Mouse (Mus musculus) C2C12 (cell line): ENCODE data around the gene Tecpr2. TPM values are rescaled to one million over a fixed set of nuclear protein-coding genes. Genes with fewer than 3 reads are reported as not detected.

Experiments used
- H3K27me3 ChIP-seq: one replicate; pipeline ENCODE4 v1.6.1; 2011; ENCODE audit not compliant: control insufficient read depth, insufficient read depth, insufficient read length
- H3K36me3 ChIP-seq: one replicate; pipeline ENCODE4 v1.6.1; 2011; ENCODE audit not compliant: control insufficient read depth, insufficient read depth
- H3K4me3 ChIP-seq: one replicate; pipeline ENCODE4 v1.5.1; 2011; ENCODE audit warnings: mild to moderate bottlenecking, control low read depth; ENCODE audit not compliant: poor library complexity, insufficient read depth, severe bottlenecking
- H3K79me2 ChIP-seq: one replicate; pipeline ENCODE4 v1.6.1; 2011; ENCODE audit not compliant: control insufficient read depth, insufficient read depth
- H3K79me3 ChIP-seq: one replicate; pipeline ENCODE4 v1.6.1; 2011; ENCODE audit warnings: low read depth, control low read depth
- H3ac ChIP-seq: one replicate; pipeline ENCODE3; 2011; ENCODE audit warnings: low read depth; ENCODE audit not compliant: control insufficient read depth, insufficient read length
- CEBPB ChIP-seq: IDR thresholded peaks from one replicate; pipeline ENCODE4 v1.6.1; 2011; ENCODE audit warnings: low read depth, mild to moderate bottlenecking, control low read depth, moderate library complexity
- CTCF ChIP-seq: IDR thresholded peaks from one replicate; pipeline ENCODE4 v1.5.1; 2011; ENCODE audit not compliant: control insufficient read depth, insufficient read depth, insufficient read length
- FOSL1 ChIP-seq: IDR thresholded peaks from one replicate; pipeline ENCODE4 v1.8.0; 2011; ENCODE audit warnings: mild to moderate bottlenecking, low read length; ENCODE audit not compliant: poor library complexity, insufficient read depth, severe bottlenecking
- MAX ChIP-seq: IDR thresholded peaks from one replicate; pipeline ENCODE4 v1.6.1; 2011; ENCODE audit warnings: mild to moderate bottlenecking, control low read depth
- MYOD1 ChIP-seq: IDR thresholded peaks from one replicate; pipeline ENCODE4 v1.6.1; 2011; ENCODE audit warnings: low read depth; ENCODE audit not compliant: control insufficient read depth, insufficient read length
- MYOG ChIP-seq: IDR thresholded peaks from one replicate; pipeline ENCODE4 v1.6.1; 2011; ENCODE audit not compliant: control insufficient read depth, insufficient read length; ENCODE audit errors: extremely low read depth
- USF1 ChIP-seq: IDR thresholded peaks from one replicate; pipeline ENCODE4 v1.6.1; 2011; ENCODE audit warnings: low read depth, mild to moderate bottlenecking, control low read depth, moderate library complexity
- polyA plus RNA-seq: library from polyadenylated mRNA; unstranded; fragments of >200 nt; fragmentation: generic; extraction: Trizol; gene quantifications from one replicate; pipeline ENCODE4 v1.2.1, GENCODE M21; 2012; ENCODE audit warnings: missing spikeins

The Tecpr2 gene
- polyA plus RNA-seq, 1 experiment, result 3.4 TPM

DNA sequence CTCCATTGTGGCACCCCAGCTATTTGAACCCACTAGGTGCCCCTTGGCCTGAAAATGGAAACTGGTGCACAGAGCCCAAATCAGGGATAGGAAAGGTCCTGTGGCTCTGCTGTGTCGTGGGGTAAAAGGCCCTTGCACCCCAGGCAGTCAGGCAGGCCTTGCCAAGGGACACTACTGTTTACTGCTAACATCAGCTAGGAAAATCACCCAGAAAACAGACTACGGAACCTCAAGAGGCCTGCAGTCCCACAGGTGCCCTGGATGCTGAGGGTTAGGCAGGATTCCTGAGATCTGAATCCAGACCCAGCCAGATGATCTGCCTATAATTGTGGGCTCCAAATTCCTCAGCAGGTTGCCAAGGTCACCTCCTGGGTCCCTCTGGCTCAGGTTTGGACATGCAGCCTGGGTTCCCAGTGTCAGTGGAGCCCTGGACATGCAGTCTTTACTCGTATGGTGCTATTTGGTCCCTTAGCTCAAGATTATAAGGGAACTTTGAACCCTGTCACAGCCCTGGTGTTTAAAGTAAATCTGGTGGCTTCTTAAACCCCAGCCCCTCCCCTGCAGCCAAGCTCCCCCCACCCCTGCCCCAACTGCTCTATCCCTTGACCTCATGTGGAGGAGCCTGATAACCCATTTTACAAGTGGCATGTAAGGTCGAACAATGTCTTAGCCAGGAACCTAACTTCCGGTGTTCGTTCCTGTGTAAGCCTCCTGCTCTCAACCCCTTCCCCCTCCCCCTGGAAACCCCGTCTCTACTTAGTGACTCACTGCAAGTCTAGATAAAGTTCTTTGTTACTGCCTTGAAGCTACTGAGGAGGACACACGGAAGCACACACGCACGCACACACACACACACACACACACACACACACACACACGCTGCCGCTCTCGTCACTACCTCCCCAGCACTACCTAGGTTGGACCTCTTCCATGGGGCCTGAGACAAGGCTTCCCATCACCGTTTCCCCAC, 118.4 kb downstream of the Tecpr2 start:
- H3K79me3 ChIP-seq, result no peaks in the 10 kb centered on the region
- H3K36me3 ChIP-seq, result no peaks in the 10 kb centered on the region
- no peaks in the 10 kb centered on the region for H3K27me3 ChIP-seq
- no peak overlapping the region for H3K4me3 ChIP-seq
- no peak overlapping the region for H3ac ChIP-seq
- H3K79me2 ChIP-seq, result no peaks in the 10 kb centered on the region
- no peak for TF ChIP-seq CTCF
- no peak for TF ChIP-seq CEBPB

DNA sequence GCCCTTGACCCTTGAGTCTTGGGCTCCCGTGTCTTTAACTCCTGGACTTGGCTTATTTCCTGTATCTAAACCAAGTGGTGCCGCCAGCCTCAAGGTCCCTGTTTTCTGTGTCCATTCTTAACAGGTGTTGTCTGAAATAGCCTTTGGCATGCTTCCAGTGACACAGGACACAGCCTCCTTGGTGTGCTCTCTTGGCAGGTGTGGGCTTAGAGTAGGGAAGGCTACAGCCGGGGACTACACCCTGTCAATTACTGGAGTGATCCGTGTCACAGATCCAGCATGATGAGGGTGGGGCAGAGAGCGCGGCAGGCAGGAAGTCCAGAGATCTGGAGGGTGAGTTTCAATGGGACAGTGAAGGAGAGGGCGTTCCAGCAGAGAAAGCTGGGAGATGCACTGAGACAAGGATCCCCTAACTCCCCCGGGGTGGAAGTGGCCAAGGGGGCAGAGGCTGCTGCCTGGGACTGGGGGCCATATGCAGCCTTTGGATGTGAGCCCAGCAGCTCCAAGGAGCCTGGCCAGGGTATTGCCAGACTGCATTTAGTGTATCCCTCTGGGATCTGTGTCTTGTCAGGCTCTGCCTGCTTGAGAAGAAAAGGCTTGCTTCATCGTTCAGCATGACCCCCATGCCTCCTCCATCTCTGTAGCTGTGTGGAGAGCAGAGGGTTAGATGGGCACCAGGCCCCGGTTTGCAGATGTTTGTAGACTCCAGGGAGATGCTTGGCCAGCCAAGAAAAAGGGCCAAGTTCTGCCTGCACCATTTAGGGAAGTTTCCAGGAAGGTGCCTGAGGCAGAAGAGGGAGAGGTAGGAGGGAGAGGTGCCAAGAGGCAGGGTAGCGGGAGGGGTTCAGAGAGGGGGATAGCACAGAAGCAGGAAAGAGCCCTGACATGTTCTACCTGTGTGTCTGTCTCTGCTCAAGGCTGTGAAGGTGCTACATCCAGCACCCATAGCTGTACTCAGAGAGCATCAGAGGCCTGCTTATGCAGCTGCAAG, 119.7 kb downstream of the Tecpr2 start:
- H3K27me3 ChIP-seq, result no peaks in the 10 kb centered on the region
- no peak overlapping the region for H3K4me3 ChIP-seq
- no peaks in the 10 kb centered on the region for H3K36me3 ChIP-seq
- no peak for TF ChIP-seq FOSL1
- no peak for TF ChIP-seq MYOD1
- no peak for TF ChIP-seq USF1
- TF ChIP-seq CEBPB, result no peak
- no peak for TF ChIP-seq CTCF
- TF ChIP-seq MAX, result no peak
- no peak for TF ChIP-seq MYOG
- H3K79me3 ChIP-seq, result no peaks in the 10 kb centered on the region
- no peaks in the 10 kb centered on the region for H3K79me2 ChIP-seq
- no peak overlapping the region for H3ac ChIP-seq

DNA sequence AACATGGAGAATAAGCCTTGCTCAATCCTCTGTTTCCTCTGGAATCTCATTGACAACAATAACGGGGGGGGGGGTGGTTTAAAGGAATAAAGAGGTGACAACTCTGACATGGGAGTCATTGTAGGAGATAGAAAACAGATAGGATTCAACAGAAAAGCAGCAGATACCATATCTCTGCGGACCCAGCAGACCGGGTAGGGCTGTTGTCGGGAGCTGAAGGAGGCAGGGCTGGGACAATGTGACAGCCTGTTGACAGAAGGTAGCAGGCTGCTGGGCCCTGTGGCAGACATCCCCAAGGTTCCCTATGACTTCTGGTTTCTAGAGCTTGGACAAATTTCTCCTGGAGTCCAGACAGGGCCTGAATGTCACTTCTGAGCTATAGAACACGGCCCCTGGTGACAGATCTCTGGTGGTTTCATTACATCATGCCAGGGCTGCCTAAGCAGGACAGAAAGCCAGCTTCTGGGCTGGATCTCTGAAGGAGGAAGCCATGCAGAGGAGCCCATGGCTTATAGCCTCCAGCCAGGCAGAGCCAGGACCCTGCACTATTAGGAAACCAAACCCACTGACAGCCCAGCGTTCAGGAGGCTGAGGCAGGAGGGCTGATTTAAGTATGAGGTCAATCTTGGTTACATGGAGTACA, 120.7 kb downstream of the Tecpr2 start:
- Histone ChIP-seq H3K79me3 (no peaks in the 10 kb centered on the region), H3K4me3 (no peak overlapping the region), H3K36me3 (no peaks in the 10 kb centered on the region), H3K79me2 (no peaks in the 10 kb centered on the region), H3ac (no peak overlapping the region), H3K27me3 (no peaks in the 10 kb centered on the region)
- TF ChIP-seq CTCF (no peak), MAX (no peak), USF1 (no peak), MYOG (no peak), MYOD1 (no peak), CEBPB (no peak), FOSL1 (no peak)

DNA sequence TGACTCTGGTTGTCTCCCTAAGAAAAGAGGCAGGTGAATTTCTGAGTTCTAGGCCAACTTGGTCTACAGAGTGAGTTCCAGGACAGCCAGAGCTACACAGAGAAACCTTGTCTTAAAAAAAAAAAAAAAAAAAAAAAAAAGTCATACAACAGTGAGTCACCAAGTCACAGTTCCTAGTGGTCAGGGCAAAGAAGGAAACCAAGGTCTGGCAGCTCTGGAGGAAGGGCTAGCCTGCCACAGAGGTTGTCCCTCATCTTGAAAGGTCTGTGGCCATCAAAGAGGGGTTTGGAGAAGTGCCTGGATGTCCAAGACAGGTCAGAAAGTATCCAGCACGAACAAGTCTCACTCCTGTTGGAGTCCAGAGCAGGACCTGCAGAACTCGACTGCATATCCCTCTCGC, 127.7 kb downstream of the Tecpr2 start:
- Histone ChIP-seq H3K27me3 (no peaks in the 10 kb centered on the region), H3K36me3 (no peaks in the 10 kb centered on the region), H3ac (no peak overlapping the region), H3K4me3 (no peak overlapping the region), H3K79me3 (no peaks in the 10 kb centered on the region), H3K79me2 (no peaks in the 10 kb centered on the region)
- no peak for TF ChIP-seq MYOD1
- TF ChIP-seq MAX, result no peak
- TF ChIP-seq FOSL1, result no peak
- no peak for TF ChIP-seq CEBPB
- TF ChIP-seq CTCF, result no peak
- TF ChIP-seq MYOG, result no peak
- no peak for TF ChIP-seq USF1

- Histone ChIP-seq H3K79me3 (no peaks in the 10 kb centered on the region), H3K36me3 (no peaks in the 10 kb centered on the region), H3K27me3 (no peaks in the 10 kb centered on the region), H3K79me2 (no peaks in the 10 kb centered on the region), H3K4me3 (no peak overlapping the region), H3ac (no peak overlapping the region)
- TF ChIP-seq CTCF (no peak), MAX (no peak), CEBPB (no peak), FOSL1 (no peak), MYOD1 (no peak), USF1 (no peak), MYOG (no peak)
These were observed 129.0 kb downstream of the Tecpr2 start for GRCm38 (mm10) chr12:111018068-111018467.
